Mouse (Mus musculus): ENCODE measurements around the gene Hectd1.

DNA sequence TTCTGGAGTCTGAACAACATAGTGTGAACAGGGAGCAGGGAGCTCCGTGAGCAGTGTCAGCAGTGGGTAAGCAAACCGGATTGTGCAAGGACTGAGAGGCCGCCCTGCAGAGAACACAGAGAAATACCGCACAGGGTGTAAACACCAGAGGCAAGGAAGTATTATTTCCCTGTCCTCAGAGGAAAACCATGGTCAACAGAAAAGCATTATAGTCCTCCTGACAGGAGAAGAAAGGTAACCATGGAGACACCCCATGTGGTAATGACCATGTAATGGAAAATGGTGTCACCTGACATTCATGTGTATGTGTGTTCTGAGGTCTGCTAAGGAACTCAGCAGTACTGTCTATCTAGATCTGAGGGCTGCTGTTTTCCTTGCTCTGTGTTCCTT is 36.4 kb upstream of the Hectd1 start:
- no peak for TF ChIP-seq CTCF (IDR thresholded peaks at IDR 0.05; ENCODE audit: low read depth, low read length)
- TF ChIP-seq POLR2A (IDR thresholded peaks at IDR 0.05; ENCODE audit: extremely low read depth, insufficient read depth, low read length): no peak

Measured in liver, adult 2 months (tissue).